Mouse (Mus musculus): ENCODE results near the gene Rcn1. TPM values are rescaled to one million over a fixed set of nuclear protein-coding genes. Genes with fewer than 3 reads are reported as not detected.

Gene Rcn1
- polyA plus RNA-seq, 1 experiment from 2014 or later, result 61.2 TPM

DNA sequence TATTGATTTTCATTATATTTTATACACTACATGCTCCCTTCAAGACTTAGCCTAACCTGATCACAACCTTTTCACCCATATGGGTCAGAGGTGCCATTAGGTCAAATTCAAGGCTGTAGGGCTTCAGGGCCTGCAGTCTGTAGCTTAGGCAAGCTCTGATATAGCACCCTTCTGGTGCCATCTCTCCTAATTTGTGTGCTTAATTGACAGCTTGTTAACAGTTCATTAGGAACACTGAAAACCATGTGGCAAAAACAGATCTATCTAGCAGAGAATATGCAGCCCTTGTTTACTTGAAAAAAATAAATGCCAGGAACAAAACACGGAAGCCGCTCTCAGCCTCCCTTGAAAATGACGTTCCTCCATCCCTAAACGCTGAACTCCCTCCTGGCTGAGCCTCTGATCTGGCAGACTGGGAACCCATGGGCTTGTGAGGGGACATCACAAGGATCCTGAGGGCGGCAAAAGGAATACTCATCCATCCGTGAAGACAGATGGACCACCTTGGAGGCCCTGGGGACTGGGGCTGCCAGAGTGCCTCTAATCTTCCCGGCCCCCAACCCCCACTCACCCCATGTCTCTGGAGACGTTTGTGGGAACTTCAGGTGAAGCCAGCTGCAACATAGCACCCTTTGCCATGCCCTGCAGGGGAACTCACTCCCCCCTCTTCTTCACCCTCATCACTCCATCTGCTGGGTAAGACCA lies 61.8 kb downstream of the Rcn1 start:
- Histone ChIP-seq H3K9ac (no peak overlapping the region), H3K4me2 (replicated peaks) (no peak overlapping the region), H3K9me3 (ENCODE audit: control insufficient read depth, low read length) (no peaks in the 10 kb centered on the region), H3K27me3 (ENCODE audit: control insufficient read depth, insufficient read depth, low read length) (no peaks in the 10 kb centered on the region; the same call in 1 of the 2 replicates), H3K36me3 (replicated peaks; ENCODE audit: control insufficient read depth, insufficient read depth) (no peaks in the 10 kb centered on the region), H3K4me3 (replicated peaks; ENCODE audit: low read length) (no peak overlapping the region), H3K4me1 (replicated peaks; ENCODE audit: control insufficient read depth, insufficient read depth, low read length) (peaks cover 14% of the 10 kb centered on the region; the same call in 1 of the 2 replicates), H3K27ac (no peak overlapping the region)
- WGBS, result 21% methylated on average over 8 of the region's 8 CpGs
- no peak for ATAC-seq (ENCODE audit: low FRiP score)
- no peak for DNase-seq (ENCODE audit: low spot score)

DNA sequence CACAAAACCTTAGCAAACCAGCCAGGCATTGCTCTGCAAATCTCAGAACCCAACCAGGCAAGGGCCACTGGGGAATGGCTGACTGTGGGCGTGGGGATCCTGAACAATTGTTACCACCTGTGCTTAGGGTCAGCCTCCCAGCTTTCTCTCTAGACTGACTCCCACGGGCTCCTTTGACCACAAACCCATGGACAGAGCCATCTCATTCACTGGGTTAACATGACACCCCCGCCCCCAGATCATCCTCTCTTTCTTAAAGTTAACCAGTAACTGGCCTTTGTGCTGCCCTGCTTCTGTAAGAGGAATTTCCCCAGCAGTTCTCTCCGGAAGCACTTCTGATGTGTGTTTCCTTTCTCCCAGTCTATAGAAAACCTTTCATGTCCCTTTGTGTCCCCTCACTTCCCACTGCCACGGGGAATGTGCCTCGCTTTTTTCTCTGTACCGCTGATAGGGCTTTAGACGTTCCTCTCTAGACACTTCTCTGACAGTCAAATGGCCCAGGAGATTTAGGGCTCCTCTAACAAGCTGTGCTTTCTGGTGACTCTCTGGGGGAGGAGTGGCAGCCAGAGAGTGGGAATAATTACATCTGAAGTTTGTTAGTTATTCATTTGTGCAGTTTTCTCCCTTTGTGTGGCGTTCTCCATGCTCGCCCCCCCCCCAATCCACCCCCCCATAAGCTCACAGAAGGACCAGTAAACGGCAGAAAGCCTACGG lies 62.6 kb downstream of the Rcn1 start:
- no peaks in the 10 kb centered on the region for H3K36me3 ChIP-seq (replicated peaks; ENCODE audit: control insufficient read depth, insufficient read depth)
- H3K9ac ChIP-seq, result 0 out of 2 replicates have a peak overlapping the region, but pooled peaks have one; percentile 12
- peaks cover 14% of the 10 kb centered on the region; the same call in 1 of the 2 replicates for H3K4me1 ChIP-seq (replicated peaks; ENCODE audit: control insufficient read depth, insufficient read depth, low read length)
- H3K27me3 ChIP-seq (ENCODE audit: control insufficient read depth, insufficient read depth, low read length), result peaks cover 6% of the 10 kb centered on the region; the same call in 1 of the 2 replicates
- no peak overlapping the region for H3K4me2 ChIP-seq (replicated peaks)
- H3K27ac ChIP-seq, result no peak overlapping the region
- no peaks in the 10 kb centered on the region for H3K9me3 ChIP-seq (ENCODE audit: control insufficient read depth, low read length)
- 8% methylated on average over 12 of the region's 12 CpGs for WGBS
- ATAC-seq (ENCODE audit: low FRiP score), result no peak
- no peak overlapping the region for H3K4me3 ChIP-seq (replicated peaks; ENCODE audit: low read length)
- no peak for DNase-seq (ENCODE audit: low spot score)

Other genes starting within 250 kb of the Rcn1 start
- not detected in 2 replicates for gene Them7, start 175.0 kb downstream of the Rcn1 start, polyA plus RNA-seq (2014; fragmentation: Nextera tagmentation; extraction: Ambion mirVana)

All from hindbrain, embryonic 14.5 days (tissue).